Mouse (Mus musculus) 3134 (cell line): ENCODE measurements at regions not wholly inside any gene's neighbourhood (a gene's known extent, or its start where the extent isn't known, plus 50 kb on each side); places are given as distances from the start of the nearest gene placed in this dataset.
A peak's percentile ranks its signal among the peaks of the same experiment; 100 is the strongest.
"Not testable (repeated sequence)": the region's sequence is repeated elsewhere in the genome, so short reads cannot be mapped to it uniquely, and the experiment has no call there.

Experiments
- DNase-seq: peaks from one replicate; pipeline ENCODE4 v3.0.0-alpha.2; 2011; ENCODE audit warnings: low spot score; ENCODE audit not compliant: insufficient read length; ENCODE audit errors: extremely low read depth

DNA sequence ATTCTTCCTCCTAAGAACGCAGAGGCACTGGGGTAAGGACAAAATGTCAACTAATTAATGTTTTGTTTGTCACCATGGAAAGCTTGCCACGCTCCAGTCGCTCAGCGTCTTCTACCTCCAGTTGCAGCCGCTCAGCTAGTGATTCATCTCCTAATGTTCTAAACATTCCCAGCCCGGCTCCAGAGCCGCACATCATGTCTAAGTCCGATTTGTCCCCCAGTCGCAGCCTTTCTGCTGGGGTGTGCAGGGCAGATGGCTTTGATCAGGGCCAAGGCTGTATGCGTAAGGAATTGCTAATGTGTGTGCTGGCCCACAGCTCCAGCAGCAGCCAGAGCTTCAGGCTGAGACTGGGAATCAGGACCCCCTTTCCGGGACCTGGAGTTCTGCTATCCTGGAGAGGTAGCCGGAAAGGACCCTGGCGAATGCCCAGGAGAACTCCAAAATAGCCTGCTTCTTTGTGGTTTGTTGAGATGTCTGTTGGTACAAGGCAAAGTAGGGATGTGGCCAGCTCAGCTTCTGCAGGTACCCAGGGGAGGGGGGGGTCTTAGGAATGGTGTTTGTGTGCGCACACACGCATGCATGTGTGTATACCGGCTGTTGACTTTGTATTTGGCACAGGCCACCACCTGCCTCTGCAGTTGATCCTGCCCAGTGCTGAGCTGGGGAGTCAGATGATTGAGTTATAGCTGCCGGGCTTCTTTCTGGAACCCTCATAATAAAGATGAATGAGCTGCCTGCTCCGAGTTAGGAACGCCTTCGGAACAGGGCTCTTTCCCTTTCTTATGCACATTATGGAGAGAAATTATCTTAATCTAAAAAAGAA lies 143.0 kb upstream of the Kcng1 start:
- DNase-seq: peak; percentile 47

DNA sequence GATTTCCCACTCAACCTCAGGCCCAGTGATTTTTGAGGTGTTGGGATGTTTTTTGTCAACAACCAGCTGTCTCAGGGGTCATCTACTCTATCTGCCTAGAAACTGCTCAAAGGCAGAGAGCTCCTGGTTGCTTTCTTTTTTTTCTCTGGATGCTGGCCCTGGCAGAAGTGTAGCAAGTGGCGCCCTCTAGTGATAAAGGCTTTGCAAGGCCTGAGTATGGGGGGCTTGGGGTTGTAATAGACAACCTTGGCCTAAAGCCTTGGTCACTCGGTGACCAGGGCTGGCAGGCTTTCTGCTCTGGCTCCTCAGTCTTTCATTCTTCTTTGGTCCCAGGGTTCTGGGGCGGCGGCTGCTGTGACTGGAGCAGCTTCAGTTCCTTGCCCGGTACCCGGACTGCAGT lies 142.0 kb upstream of the Kcng1 start:
- DNase-seq: peak; percentile 58

- peak; percentile 44 for DNase-seq
Observed at GRCm38 (mm10) chr2:168415140-168415539, 133.6 kb upstream of the Kcng1 start.

DNA sequence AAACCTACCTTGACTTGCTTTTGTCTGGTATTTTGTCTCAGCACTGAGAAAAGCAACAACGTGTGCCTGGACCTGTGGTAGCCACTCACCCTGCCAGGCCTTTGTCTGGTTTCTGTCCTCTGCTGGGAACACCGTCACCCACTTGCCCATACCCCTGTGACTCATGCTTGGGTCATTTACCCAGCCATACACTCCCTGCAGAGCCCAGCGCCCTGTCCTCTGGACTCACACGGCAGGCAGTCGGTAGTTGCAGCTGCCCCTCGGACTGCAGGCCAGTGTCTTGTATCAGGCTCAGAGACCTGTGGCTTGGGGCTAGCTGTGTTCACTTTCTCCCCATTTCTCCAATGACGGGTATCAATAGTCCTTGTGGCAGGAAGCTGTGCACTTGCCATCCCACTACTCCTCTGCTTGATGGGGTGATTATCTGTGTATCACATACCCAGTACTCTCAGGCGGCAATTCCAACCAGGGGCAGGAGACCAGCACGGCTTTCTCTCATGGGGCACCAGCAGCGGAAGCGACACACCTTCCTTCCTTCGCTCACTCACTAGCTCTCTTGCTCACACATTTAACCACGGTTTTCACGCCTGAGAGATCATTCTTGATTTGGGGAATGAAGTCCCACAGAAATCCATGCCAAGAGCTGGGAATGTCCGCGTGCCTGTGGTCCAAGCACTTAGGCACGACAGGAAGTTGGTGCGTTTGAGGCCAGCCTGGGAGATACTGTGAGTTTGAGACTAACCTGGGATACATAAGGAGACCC lies 132.8 kb upstream of the Kcng1 start:
- peak; percentile 85 for DNase-seq

GRCm38 (mm10) chr2:168412853-168413252 lies 131.3 kb upstream of the Kcng1 start:
- no peak for DNase-seq

GRCm38 (mm10) chr2:168402782-168403513 lies 121.4 kb upstream of the Kcng1 start:
- peak; percentile 56 for DNase-seq

GRCm38 (mm10) chr2:168399088-168399709 lies 117.7 kb upstream of the Kcng1 start:
- DNase-seq: no peak

- no peak for DNase-seq
Observed at GRCm38 (mm10) chr2:168396316-168396715, 114.8 kb upstream of the Kcng1 start.

- DNase-seq: peak; percentile 22
Observed at GRCm38 (mm10) chr2:168393341-168393740, 111.8 kb upstream of the Kcng1 start.

GRCm38 (mm10) chr2:168392171-168392570 lies 110.6 kb upstream of the Kcng1 start:
- DNase-seq: not testable (repeated sequence)

GRCm38 (mm10) chr2:168380606-168381005 lies 99.1 kb upstream of the Kcng1 start:
- DNase-seq: no peak

DNA sequence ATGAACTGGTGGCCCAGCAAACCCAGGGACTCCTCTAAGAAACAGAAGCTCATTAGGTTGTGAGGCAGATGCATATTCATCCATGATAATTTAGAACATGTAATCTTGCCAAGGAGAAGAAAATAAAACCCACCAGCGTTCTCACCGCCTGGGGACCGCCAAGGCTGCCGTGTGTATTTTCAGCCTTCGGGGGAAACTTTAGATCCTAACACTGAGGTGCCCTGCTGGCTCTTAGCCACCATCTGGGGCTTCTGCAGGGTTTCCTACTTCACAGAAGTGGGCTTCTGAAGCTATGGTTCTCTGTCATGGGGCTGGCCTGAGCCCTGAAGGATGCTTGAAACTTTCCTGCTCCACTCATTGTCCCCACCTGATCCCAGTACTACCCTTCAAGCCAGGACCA lies 90.8 kb upstream of the Kcng1 start:
- no peak for DNase-seq

- no peak for DNase-seq
Observed at GRCm38 (mm10) chr2:168371245-168371644, 89.7 kb upstream of the Kcng1 start.

DNA sequence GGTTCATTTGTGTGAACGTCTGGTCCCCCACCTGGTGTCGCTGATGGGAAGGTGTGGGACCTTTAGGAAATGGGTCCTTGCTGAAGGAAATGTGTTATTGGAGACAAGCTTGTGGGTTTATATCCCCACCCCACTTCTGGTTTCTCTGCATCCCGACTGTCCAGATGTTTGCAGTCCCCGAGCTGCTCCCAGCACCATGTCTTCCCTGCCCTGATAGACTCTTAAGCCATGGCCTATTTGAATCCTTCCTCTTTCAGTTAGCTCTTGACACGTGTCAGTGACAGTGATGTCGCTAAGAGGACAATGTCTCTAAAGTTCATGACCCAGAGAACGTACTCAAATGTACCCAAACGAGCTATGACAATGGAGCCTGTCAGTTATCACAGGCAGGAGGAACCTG lies 77.7 kb upstream of the Kcng1 start:
- DNase-seq: no peak

GRCm38 (mm10) chr2:168358551-168358950 lies 77.0 kb upstream of the Kcng1 start:
- DNase-seq: no peak

DNA sequence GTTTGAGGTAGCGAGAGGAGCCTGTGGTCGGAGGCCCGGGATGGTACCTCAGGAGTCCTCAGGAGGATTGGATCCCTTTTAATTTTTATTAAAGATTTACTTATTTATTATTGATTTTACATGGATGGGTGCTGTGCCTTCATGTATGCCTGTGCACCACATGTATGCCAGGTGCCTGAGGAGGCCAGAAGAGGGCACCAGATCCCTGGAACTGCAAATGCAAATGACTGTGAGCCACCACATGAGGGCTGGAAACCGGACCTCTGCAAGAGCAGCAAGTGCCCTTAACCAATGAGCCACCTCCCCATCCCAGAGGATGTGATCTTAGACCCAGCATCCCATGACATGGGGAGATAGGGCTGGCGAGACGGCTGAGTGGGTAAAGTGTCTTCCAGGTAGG lies 76.3 kb upstream of the Kcng1 start:
- DNase-seq: peak; percentile 32

DNA sequence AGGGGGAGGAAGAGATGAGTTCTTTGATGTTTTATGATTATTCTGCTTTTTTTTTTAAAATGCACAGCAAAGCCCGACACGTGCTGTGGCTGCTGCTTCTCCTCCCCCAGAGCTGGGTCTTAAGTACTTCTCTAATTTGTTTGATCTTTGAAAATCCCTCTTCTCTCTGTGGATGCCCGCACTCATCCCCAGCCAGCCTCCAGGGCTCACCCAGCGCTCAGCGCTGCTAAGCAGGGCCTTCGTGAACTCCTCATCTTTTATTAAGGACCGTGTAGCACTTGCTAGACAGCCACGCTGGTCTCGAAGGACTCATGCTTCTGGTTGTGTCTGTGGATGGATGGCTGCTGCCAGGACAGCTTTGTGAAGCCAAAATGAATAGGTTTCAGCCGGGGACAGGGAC lies 72.9 kb upstream of the Kcng1 start:
- DNase-seq: no peak

DNA sequence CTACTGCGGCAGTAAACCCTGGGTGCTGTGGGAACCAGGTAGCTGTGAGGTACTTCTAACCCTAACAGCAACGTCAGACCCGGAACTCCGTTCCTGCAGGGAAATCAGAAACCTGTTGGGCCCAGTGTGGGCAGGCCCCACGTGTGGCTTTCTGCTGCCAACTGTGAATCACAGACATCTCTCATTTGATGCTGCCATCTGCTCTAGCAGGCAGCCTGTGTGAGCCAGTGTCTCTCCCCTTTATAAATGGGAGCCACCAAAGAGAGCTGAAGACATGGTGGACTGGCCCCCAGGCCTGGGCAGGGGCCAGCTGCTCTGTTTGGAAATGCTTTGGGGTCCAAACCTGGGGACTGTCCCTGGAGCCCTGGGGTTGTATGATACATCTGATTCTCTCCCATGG lies 71.1 kb upstream of the Kcng1 start:
- no peak for DNase-seq

- no peak for DNase-seq
Observed at GRCm38 (mm10) chr2:168352194-168352593, 70.7 kb upstream of the Kcng1 start.

- no peak for DNase-seq
Observed at GRCm38 (mm10) chr2:168345384-168345783, 63.8 kb upstream of the Kcng1 start.

DNA sequence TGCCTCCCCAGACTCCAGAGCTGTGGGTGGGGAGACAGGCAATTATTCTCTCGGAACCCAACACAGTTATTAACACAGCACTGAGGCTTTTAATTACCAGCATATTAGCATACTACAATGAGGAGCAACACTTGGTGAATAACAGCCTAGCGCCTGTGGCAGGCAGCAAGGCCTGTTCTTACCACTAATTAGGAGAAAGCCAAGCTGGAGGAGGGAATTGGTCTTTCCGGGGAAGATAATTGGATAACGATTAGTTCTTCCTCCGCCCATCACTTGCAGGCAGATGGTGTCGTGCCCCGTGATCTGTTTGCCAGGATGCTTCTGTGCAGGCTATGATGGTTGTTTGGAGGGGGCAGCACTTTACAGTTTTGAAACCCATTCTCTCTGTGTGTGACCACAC lies 62.2 kb upstream of the Kcng1 start:
- DNase-seq: no peak
